Mouse (Mus musculus): ENCODE measurements around the gene Ppp4r1. TPM values are rescaled to one million over a fixed set of nuclear protein-coding genes. Genes with fewer than 3 reads are reported as not detected.
A peak's percentile ranks its signal among the peaks of the same experiment; 100 is the strongest.

Gene Ppp4r1
- total RNA-seq (2014; rRNA removed) (39.4 and 48.6 TPM in 2 replicates), polyA plus RNA-seq (2015; fragmentation: Nextera tagmentation; extraction: Ambion mirVana) (24.9 and 26.2 TPM in 2 replicates)

DNA sequence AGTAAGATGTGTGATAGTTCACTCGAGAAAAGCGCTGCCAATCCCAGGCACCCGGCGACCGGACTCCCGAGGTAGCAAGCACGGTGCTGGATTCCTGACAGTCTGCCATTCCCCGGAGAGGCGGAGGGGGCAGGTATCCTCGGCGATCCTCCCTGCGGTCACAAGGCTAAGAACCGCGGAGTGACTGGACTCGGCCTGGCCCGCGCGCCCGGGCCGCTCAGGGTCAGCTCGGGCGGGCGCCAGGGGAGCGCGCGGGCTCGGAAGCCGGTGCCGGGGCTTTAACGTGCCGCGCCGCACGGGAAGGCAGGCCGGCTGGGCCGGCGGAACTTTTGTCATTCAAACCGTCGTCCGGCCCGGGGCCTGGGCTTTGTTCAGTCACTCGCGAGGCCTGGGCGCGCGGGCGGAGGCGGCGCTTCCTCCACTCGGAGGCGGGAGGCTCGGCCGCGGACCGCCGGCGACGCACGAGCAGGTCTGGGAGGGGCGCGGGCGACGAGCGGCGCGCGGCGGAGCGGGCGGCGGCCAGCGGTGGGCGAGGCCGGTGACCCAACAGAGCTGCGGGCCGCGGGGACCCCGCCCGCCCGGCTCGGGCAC, at the start of gene Ppp4r1:
TSS of gene Ppp4r1 (plus strand) at position 23 of the 591 bp plus-strand sequence.
- DNase-seq (ENCODE audit: low spot score) (peak; percentile 90), ATAC-seq (peak; percentile 91)
- no peaks in the 10 kb centered on the region for H3K9me3 ChIP-seq (ENCODE audit: low read length)

GRCm38 (mm10) chr17:65732666-65733065, 49.7 kb upstream of the Ppp4r1 start:
- H3K4me2 ChIP-seq (ENCODE audit: low read depth, low read length) = no peak overlapping the region
- 80% methylated on average over 4 of the region's 4 CpGs for WGBS
- no peaks in the 10 kb centered on the region for H3K4me1 ChIP-seq (ENCODE audit: insufficient read depth, low read length)
- no peaks in the 10 kb centered on the region for H3K27me3 ChIP-seq (ENCODE audit: insufficient read depth, low read length)
- no peaks in the 10 kb centered on the region for H3K9me3 ChIP-seq (ENCODE audit: low read length)
- TF ChIP-seq CTCF (IDR thresholded peaks at IDR 0.05; ENCODE audit: low read depth) = no peak
- H3K36me3 ChIP-seq (ENCODE audit: insufficient read depth, low read length) = no peaks in the 10 kb centered on the region
- H3K9ac ChIP-seq (replicated peaks; ENCODE audit: low read length) = no peak overlapping the region
- no peak overlapping the region for H3K4me3 ChIP-seq (ENCODE audit: low read length)
- no peak for DNase-seq (ENCODE audit: low spot score)
- H3K27ac ChIP-seq = no peak overlapping the region
- ATAC-seq = no peak

More for the DNA sequence above, at the start of gene Ppp4r1:
- Histone ChIP-seq H3K27me3 (ENCODE audit: insufficient read depth, low read length) (no peaks in the 10 kb centered on the region), H3K4me3 (ENCODE audit: low read length) (peak within 1 kb of the TSS; percentile 77), H3K27ac (peak within 1 kb of the TSS; percentile 99), H3K9ac (replicated peaks; ENCODE audit: low read length) (peak within 1 kb of the TSS; percentile 97), H3K36me3 (ENCODE audit: insufficient read depth, low read length) (no peaks in the 10 kb centered on the region), H3K4me1 (ENCODE audit: insufficient read depth, low read length) (peaks cover 9% of the 10 kb centered on the region; the same call in 1 of the 2 replicates), H3K4me2 (ENCODE audit: low read depth, low read length) (peak within 1 kb of the TSS; percentile 73)
- WGBS = under 1% methylated on average over 53 of the region's 81 CpGs
- peak; percentile 45 for TF ChIP-seq CTCF (IDR thresholded peaks at IDR 0.05; ENCODE audit: low read depth)

- Histone ChIP-seq H3K36me3 (ENCODE audit: insufficient read depth, low read length) (no peaks in the 10 kb centered on the region), H3K27ac (no peak overlapping the region), H3K9ac (replicated peaks; ENCODE audit: low read length) (no peak overlapping the region), H3K27me3 (ENCODE audit: insufficient read depth, low read length) (no peaks in the 10 kb centered on the region), H3K4me1 (ENCODE audit: insufficient read depth, low read length) (no peaks in the 10 kb centered on the region), H3K9me3 (ENCODE audit: low read length) (no peaks in the 10 kb centered on the region), H3K4me2 (ENCODE audit: low read depth, low read length) (no peak overlapping the region), H3K4me3 (ENCODE audit: low read length) (no peak overlapping the region)
- no peak for DNase-seq (ENCODE audit: low spot score)
- 91% methylated on average over 2 of the region's 2 CpGs for WGBS
- ATAC-seq = no peak
- no peak for TF ChIP-seq CTCF (IDR thresholded peaks at IDR 0.05; ENCODE audit: low read depth)
These were observed 47.3 kb upstream of the Ppp4r1 start for GRCm38 (mm10) chr17:65735088-65735487.

GRCm38 (mm10) chr17:65737175-65737574, 45.2 kb upstream of the Ppp4r1 start:
- Histone ChIP-seq H3K4me1 (ENCODE audit: insufficient read depth, low read length) (no peaks in the 10 kb centered on the region), H3K36me3 (ENCODE audit: insufficient read depth, low read length) (no peaks in the 10 kb centered on the region), H3K4me3 (ENCODE audit: low read length) (no peak overlapping the region), H3K4me2 (ENCODE audit: low read depth, low read length) (no peak overlapping the region), H3K27me3 (ENCODE audit: insufficient read depth, low read length) (no peaks in the 10 kb centered on the region), H3K9me3 (ENCODE audit: low read length) (no peaks in the 10 kb centered on the region), H3K9ac (replicated peaks; ENCODE audit: low read length) (no peak overlapping the region), H3K27ac (no peak overlapping the region)
- no peak for TF ChIP-seq CTCF (IDR thresholded peaks at IDR 0.05; ENCODE audit: low read depth)
- 75% methylated on average over 5 of the region's 5 CpGs for WGBS
- ATAC-seq = no peak
- no peak for DNase-seq (ENCODE audit: low spot score)

GRCm38 (mm10) chr17:65737622-65738021, 44.8 kb upstream of the Ppp4r1 start:
- DNase-seq (ENCODE audit: low spot score) (no peak), ATAC-seq (no peak)
- H3K9ac ChIP-seq (replicated peaks; ENCODE audit: low read length) = no peak overlapping the region
- no peak overlapping the region for H3K4me2 ChIP-seq (ENCODE audit: low read depth, low read length)
- peaks cover under 1% of the 10 kb centered on the region; the same call in 1 of the 2 replicates for H3K4me1 ChIP-seq (ENCODE audit: insufficient read depth, low read length)
- H3K4me3 ChIP-seq (ENCODE audit: low read length) = no peak overlapping the region
- H3K27ac ChIP-seq = no peak overlapping the region
- no peaks in the 10 kb centered on the region for H3K27me3 ChIP-seq (ENCODE audit: insufficient read depth, low read length)
- no peak for TF ChIP-seq CTCF (IDR thresholded peaks at IDR 0.05; ENCODE audit: low read depth)
- 82% methylated on average over 6 of the region's 6 CpGs for WGBS
- no peaks in the 10 kb centered on the region for H3K36me3 ChIP-seq (ENCODE audit: insufficient read depth, low read length)
- H3K9me3 ChIP-seq (ENCODE audit: low read length) = no peaks in the 10 kb centered on the region

DNA sequence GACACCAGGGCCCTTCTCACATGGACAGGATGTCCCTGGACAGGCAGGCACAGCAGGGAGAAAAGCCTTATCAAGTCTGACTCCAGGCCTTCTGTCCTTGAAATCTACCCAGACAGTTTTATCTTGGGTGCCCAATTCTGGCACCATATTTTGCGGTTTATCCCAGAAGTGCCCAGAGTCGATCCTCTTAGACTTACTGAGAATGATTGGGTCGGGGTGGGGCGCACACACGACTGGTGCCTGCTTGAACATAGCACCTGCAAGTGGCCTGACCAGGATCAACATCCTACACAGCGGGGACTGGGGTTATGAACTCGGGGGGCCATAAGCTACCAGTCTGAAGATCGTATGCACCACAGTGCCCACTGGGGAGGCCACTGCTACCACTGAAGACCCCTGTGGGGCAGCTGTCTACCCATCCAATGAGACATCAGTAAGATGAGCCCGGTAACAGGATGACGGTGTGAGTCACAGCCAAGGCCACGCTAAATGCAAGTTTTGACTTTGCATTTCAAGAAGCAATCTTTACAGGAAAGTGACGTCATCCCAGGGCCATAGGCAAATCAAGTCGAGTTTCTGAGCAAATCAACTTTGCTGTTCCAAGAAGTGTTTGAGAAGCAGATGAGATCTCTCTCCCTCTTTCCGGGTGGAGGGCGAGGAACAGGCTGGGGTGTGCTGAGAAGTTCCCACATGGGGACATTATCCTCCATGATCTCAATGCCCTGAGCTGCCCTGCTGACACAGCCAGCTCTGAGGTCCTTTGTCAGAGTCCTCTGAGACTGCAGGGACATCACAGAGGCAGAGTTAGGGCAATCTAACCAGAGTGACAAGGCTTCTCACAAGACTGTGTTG, 42.3 kb upstream of the Ppp4r1 start:
- H3K4me2 ChIP-seq (ENCODE audit: low read depth, low read length) = no peak overlapping the region
- no peaks in the 10 kb centered on the region for H3K9me3 ChIP-seq (ENCODE audit: low read length)
- ATAC-seq (no peak), DNase-seq (ENCODE audit: low spot score) (no peak)
- H3K9ac ChIP-seq (replicated peaks; ENCODE audit: low read length) = no peak overlapping the region
- H3K27ac ChIP-seq = no peak overlapping the region
- WGBS = 82% methylated on average over 15 of the region's 15 CpGs
- TF ChIP-seq CTCF (IDR thresholded peaks at IDR 0.05; ENCODE audit: low read depth) = no peak
- H3K4me3 ChIP-seq (ENCODE audit: low read length) = no peak overlapping the region
- no peaks in the 10 kb centered on the region for H3K27me3 ChIP-seq (ENCODE audit: insufficient read depth, low read length)
- H3K36me3 ChIP-seq (ENCODE audit: insufficient read depth, low read length) = no peaks in the 10 kb centered on the region
- H3K4me1 ChIP-seq (ENCODE audit: insufficient read depth, low read length) = peaks cover 3% of the 10 kb centered on the region; the same call in 1 of the 2 replicates

All from hindbrain, postnatal 0 days (tissue).